Mouse (Mus musculus) embryonic facial prominence, embryonic 10.5 days (tissue): ENCODE measurements around the gene Pde4d. TPM values are rescaled to one million over a fixed set of nuclear protein-coding genes. Genes with fewer than 3 reads are reported as not detected.

Source experiments
- microRNA counts: library from miRNA; unstranded; fragments of <30 nt; microRNA quantifications from one replicate; lab custom pipeline; 2017
- microRNA-seq: library from miRNA; unstranded; fragments of <30 nt; microRNA quantifications from one replicate; pipeline ENCODE4, GENCODE M21; 2017
- polyA plus RNA-seq: library from polyadenylated mRNA; unstranded; fragments of >200 nt; fragmentation: Nextera tagmentation; extraction: Ambion mirVana; gene quantifications from 2 replicates; pipeline ENCODE4 v1.2.1, GENCODE M21; 2016

Gene Pde4d
- polyA plus RNA-seq, 1 experiment from 2014 or later = 19.7 TPM

MicroRNAs encoded within 50 kb of the gene (microRNA counts, 519-probe panel; counts per million panel counts)
- microRNA mmu-miR-1904 (lab: Ali Mortazavi, UCI) = 188 counts per million, percentile 57 among the panel's probes with 10 or more counts
- 188 counts per million, percentile 57 among the panel's probes with 10 or more counts for microRNA mmu-miR-582-3p (lab: Ali Mortazavi, UCI)
- microRNA mmu-miR-582-5p (lab: Ali Mortazavi, UCI) = 188 counts per million, percentile 57 among the panel's probes with 10 or more counts

Small RNA genes within 50 kb of the gene (microRNA-seq; reads per million reads assigned to microRNA genes)
- gene Mir1904 (not detected), gene Mir582 (25.6 reads per million, percentile 32 among the genes with 10 or more reads in this experiment)

Other genes with a start within 250 kb of the Pde4d start
- 1.4 and 1.9 TPM in 2 replicates for gene Elovl7, start 235.5 kb upstream of the Pde4d start, polyA plus RNA-seq
- gene Depdc1b, start 133.6 kb upstream of the Pde4d start, polyA plus RNA-seq = 18.7 and 21.5 TPM in 2 replicates